Mouse (Mus musculus) C2C12 (cell line): ENCODE results near the gene Elf1. TPM values are rescaled to one million over a fixed set of nuclear protein-coding genes. Genes with fewer than 3 reads are reported as not detected.

Experiments used
- H3K27me3 ChIP-seq: one replicate; pipeline ENCODE4 v1.6.1; 2011; ENCODE audit not compliant: control insufficient read depth, insufficient read depth, insufficient read length
- H3K36me3 ChIP-seq: one replicate; pipeline ENCODE4 v1.6.1; 2011; ENCODE audit not compliant: control insufficient read depth, insufficient read depth
- H3K4me3 ChIP-seq: one replicate; pipeline ENCODE4 v1.5.1; 2011; ENCODE audit warnings: mild to moderate bottlenecking, control low read depth; ENCODE audit not compliant: poor library complexity, insufficient read depth, severe bottlenecking
- H3K79me2 ChIP-seq: one replicate; pipeline ENCODE4 v1.6.1; 2011; ENCODE audit not compliant: control insufficient read depth, insufficient read depth
- H3K79me3 ChIP-seq: one replicate; pipeline ENCODE4 v1.6.1; 2011; ENCODE audit warnings: low read depth, control low read depth
- H3ac ChIP-seq: one replicate; pipeline ENCODE3; 2011; ENCODE audit warnings: low read depth; ENCODE audit not compliant: control insufficient read depth, insufficient read length
- CEBPB ChIP-seq: IDR thresholded peaks from one replicate; pipeline ENCODE4 v1.6.1; 2011; ENCODE audit warnings: low read depth, mild to moderate bottlenecking, control low read depth, moderate library complexity
- CTCF ChIP-seq: IDR thresholded peaks from one replicate; pipeline ENCODE4 v1.5.1; 2011; ENCODE audit not compliant: control insufficient read depth, insufficient read depth, insufficient read length
- FOSL1 ChIP-seq: IDR thresholded peaks from one replicate; pipeline ENCODE4 v1.8.0; 2011; ENCODE audit warnings: mild to moderate bottlenecking, low read length; ENCODE audit not compliant: poor library complexity, insufficient read depth, severe bottlenecking
- MAX ChIP-seq: IDR thresholded peaks from one replicate; pipeline ENCODE4 v1.6.1; 2011; ENCODE audit warnings: mild to moderate bottlenecking, control low read depth
- MYOD1 ChIP-seq: IDR thresholded peaks from one replicate; pipeline ENCODE4 v1.6.1; 2011; ENCODE audit warnings: low read depth; ENCODE audit not compliant: control insufficient read depth, insufficient read length
- MYOG ChIP-seq: IDR thresholded peaks from one replicate; pipeline ENCODE4 v1.6.1; 2011; ENCODE audit not compliant: control insufficient read depth, insufficient read length; ENCODE audit errors: extremely low read depth
- USF1 ChIP-seq: IDR thresholded peaks from one replicate; pipeline ENCODE4 v1.6.1; 2011; ENCODE audit warnings: low read depth, mild to moderate bottlenecking, control low read depth, moderate library complexity
- microRNA-seq: library from miRNA; unstranded; fragments of <30 nt; microRNA quantifications from one replicate; pipeline ENCODE4, GENCODE M21; 2019; ENCODE audit warnings: borderline microRNAs expressed
- polyA plus RNA-seq: library from polyadenylated mRNA; unstranded; fragments of >200 nt; fragmentation: generic; extraction: Trizol; gene quantifications from one replicate; pipeline ENCODE4 v1.2.1, GENCODE M21; 2012; ENCODE audit warnings: missing spikeins

The Elf1 gene
- polyA plus RNA-seq, 1 experiment, result 3.4 TPM

DNA sequence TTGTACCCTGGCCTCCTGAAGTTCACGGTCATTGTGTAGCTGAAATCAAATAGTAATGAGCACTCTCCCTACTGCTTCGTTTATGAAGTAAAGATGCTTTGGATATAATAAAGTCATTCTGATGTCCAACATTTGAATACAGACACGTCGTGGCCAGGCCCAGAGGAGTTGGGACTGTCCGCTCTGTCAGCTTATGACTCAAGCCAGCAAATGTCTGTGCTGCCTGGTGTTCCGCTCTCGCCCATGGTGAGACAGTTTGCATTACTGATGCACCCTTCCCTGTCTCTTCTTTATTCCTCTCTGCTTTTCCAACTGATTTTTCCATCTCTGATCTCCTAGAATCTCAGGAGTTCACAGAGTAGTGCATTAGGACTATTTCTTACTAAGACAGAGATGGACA lies 138.8 kb downstream of the Elf1 start:
- Histone ChIP-seq H3K4me3 (no peak overlapping the region), H3ac (no peak overlapping the region), H3K27me3 (no peaks in the 10 kb centered on the region), H3K79me3 (no peaks in the 10 kb centered on the region), H3K36me3 (peaks cover 78% of the 10 kb centered on the region), H3K79me2 (no peaks in the 10 kb centered on the region)
- TF ChIP-seq FOSL1 (no peak), MYOG (no peak), CEBPB (no peak), MAX (no peak), CTCF (no peak)

DNA sequence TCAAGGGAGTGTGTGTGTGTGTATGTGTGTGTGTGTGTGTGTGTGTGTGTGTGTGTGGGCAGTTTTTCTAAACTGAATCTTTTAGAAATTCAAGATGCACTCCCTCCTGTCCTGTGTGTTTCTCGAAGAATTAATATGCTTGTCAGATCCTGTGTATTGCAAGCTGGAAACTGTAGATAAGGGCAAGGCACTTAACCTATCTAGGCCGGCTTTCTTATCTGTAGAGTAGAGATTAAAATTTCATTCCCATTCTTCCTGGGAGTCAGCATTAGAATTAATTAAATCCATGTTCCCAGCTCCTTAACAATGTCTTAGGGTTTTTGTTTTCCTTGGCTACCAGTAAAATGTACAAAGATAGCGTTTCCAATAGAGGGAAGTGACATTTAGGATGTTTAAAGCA lies 140.1 kb downstream of the Elf1 start:
- peaks cover 83% of the 10 kb centered on the region for H3K36me3 ChIP-seq
- no peaks in the 10 kb centered on the region for H3K79me3 ChIP-seq
- H3K79me2 ChIP-seq, result no peaks in the 10 kb centered on the region
- no peaks in the 10 kb centered on the region for H3K27me3 ChIP-seq
- no peak for TF ChIP-seq FOSL1
- TF ChIP-seq MYOG, result no peak
- no peak for TF ChIP-seq MYOD1
- TF ChIP-seq CTCF, result no peak
- TF ChIP-seq USF1, result no peak
- no peak for TF ChIP-seq CEBPB
- TF ChIP-seq MAX, result no peak
- no peak overlapping the region for H3ac ChIP-seq
- H3K4me3 ChIP-seq, result no peak overlapping the region

Small RNA genes lying within 50 kb of the gene (microRNA-seq; reads per million reads assigned to microRNA genes)
- not detected for gene Gm27857

Other genes with a start within 250 kb of the Elf1 start
- not detected for gene Zfp957, start 233.8 kb upstream of the Elf1 start, polyA plus RNA-seq
- 1.5 TPM for gene Rgcc, start 179.5 kb upstream of the Elf1 start, polyA plus RNA-seq
- gene Naa16, start 90.4 kb upstream of the Elf1 start, polyA plus RNA-seq, result 8.6 TPM
- gene Mtrf1, start 83.4 kb upstream of the Elf1 start, polyA plus RNA-seq, result 2.7 TPM
- 0.78 TPM for gene Kbtbd7, start 54.7 kb upstream of the Elf1 start, polyA plus RNA-seq
- gene Kbtbd6, start 29.4 kb upstream of the Elf1 start, polyA plus RNA-seq, result 0.25 TPM
- gene Wbp4, start 326 bp downstream of the Elf1 start, polyA plus RNA-seq, result 9.8 TPM
- 68.8 TPM for gene Sugt1, start 106.5 kb downstream of the Elf1 start, polyA plus RNA-seq
- not detected for gene Cnmd, start 181.0 kb downstream of the Elf1 start, polyA plus RNA-seq